Mouse (Mus musculus): ENCODE results near the gene Clmn.

GRCm38 (mm10) chr12:104822838-104823599 is 41.9 kb downstream of the Clmn start:
- TF ChIP-seq CTCF (IDR thresholded peaks at IDR 0.05) = no peak; the same call in 1 of the 2 replicates
- no peak for TF ChIP-seq EP300 (IDR thresholded peaks at IDR 0.05; ENCODE audit: insufficient read depth, low read depth, low read length)

All from heart, adult 2 months (tissue).